Mouse (Mus musculus) left cerebral cortex, postnatal 10 days (tissue): ENCODE results near the gene Psd. TPM values are rescaled to one million over a fixed set of nuclear protein-coding genes. Genes with fewer than 3 reads are reported as not detected.

Experiments used
- DNase-seq, 2 experiments: peaks; one replicate each; pipeline ENCODE4 v3.0.0; 2021 to 2022; ENCODE audit warnings: low spot score in 2 of 2, mixed read lengths in 1 of 2; ENCODE audit errors: extremely low spot score in 1 of 2
- intact Hi-C: fragments of 180-260 bp; cut with DNase I; formaldehyde crosslinking; loops from one replicate; pipeline ENCODE4 v1.15.1; 2025
- microRNA-seq: library from miRNA; unstranded; fragments of <30 nt; microRNA quantifications from one replicate; pipeline ENCODE4 v1.2.0, GENCODE M21; 2022
- total RNA-seq, 2 experiments: library from RNA; stranded (reverse); gene quantifications; 2 replicates each; pipeline ENCODE4 v1.2.3; 2021

Psd gene
- total RNA-seq, 2 experiments from 2014 or later = 631 to 653 TPM

GRCm38 (mm10) chr19:46286926-46287325 lies 40.0 kb downstream of the Psd start:
- no peak for DNase-seq
- intact Hi-C loops = no loop called here

GRCm38 (mm10) chr19:46286047-46286446 lies 40.9 kb downstream of the Psd start:
- no peak for DNase-seq
- intact Hi-C loops = no loop called here

- intact Hi-C loops = no loop called here
- no peak for DNase-seq
Measured at GRCm38 (mm10) chr19:46285631-46286030, 41.3 kb downstream of the Psd start.

GRCm38 (mm10) chr19:46284686-46285085 lies 42.3 kb downstream of the Psd start:
- no peak for DNase-seq
- intact Hi-C loops = no loop called here

GRCm38 (mm10) chr19:46282081-46282849 lies 44.7 kb downstream of the Psd start:
- intact Hi-C loops = no loop called here
- no peak for DNase-seq

GRCm38 (mm10) chr19:46275307-46275706 lies 51.6 kb downstream of the Psd start:
- intact Hi-C loops = no loop called here
- DNase-seq = no peak

GRCm38 (mm10) chr19:46264762-46265161 lies 62.2 kb downstream of the Psd start:
- intact Hi-C loops = no loop called here
- DNase-seq = no peak

Small RNA genes lying within 50 kb of the gene (microRNA-seq; reads per million reads assigned to microRNA genes)
- gene Mir146b = 1.7 reads per million

Other genes starting within 250 kb of the Psd start
- gene Elovl3, start 195.3 kb downstream of the Psd start, total RNA-seq = not detected
- gene Pitx3, start 178.8 kb downstream of the Psd start, total RNA-seq = not detected
- 100 to 1,000 TPM; 100 TPM for gene Gbf1, start 174.6 kb downstream of the Psd start, total RNA-seq
- gene Nfkb2, start 22.8 kb downstream of the Psd start, total RNA-seq = 1 to 10 TPM; 2.0 to 2.4 TPM
- 10 to 100 TPM; 25.9 to 29.2 TPM for gene Fbxl15, start 1.0 kb upstream of the Psd start, total RNA-seq
- gene Cuedc2, start 11.5 kb upstream of the Psd start, total RNA-seq = 100 to 1,000 TPM; 183 to 200 TPM
- 10 to 100 TPM; 22.0 to 23.5 TPM for gene Mfsd13a, start 14.0 kb upstream of the Psd start, total RNA-seq
- under 1 TPM; 0.77 to 0.99 TPM for gene 2310034G01Rik, start 23.1 kb upstream of the Psd start, total RNA-seq
- gene Actr1a, start 68.6 kb upstream of the Psd start, total RNA-seq = 100 to 1,000 TPM; 257 to 271 TPM
- gene Sufu, start 69.7 kb upstream of the Psd start, total RNA-seq = 10 to 100 TPM; 16.7 to 18.8 TPM
- gene Trim8, start 174.5 kb upstream of the Psd start, total RNA-seq = 100 to 1,000 TPM; 101 to 108 TPM
- 100 to 1,000 TPM; 103 to 104 TPM for gene Arl3, start 246.0 kb upstream of the Psd start, total RNA-seq
- 1 to 10 TPM; 7.8 to 8.1 TPM for gene Sfxn2, start 246.2 kb upstream of the Psd start, total RNA-seq